Mouse (Mus musculus): ENCODE measurements at regions not wholly inside any gene's neighbourhood (a gene's known extent, or its start where the extent isn't known, plus 50 kb on each side); places are given as distances from the start of the nearest gene placed in this dataset.

DNA sequence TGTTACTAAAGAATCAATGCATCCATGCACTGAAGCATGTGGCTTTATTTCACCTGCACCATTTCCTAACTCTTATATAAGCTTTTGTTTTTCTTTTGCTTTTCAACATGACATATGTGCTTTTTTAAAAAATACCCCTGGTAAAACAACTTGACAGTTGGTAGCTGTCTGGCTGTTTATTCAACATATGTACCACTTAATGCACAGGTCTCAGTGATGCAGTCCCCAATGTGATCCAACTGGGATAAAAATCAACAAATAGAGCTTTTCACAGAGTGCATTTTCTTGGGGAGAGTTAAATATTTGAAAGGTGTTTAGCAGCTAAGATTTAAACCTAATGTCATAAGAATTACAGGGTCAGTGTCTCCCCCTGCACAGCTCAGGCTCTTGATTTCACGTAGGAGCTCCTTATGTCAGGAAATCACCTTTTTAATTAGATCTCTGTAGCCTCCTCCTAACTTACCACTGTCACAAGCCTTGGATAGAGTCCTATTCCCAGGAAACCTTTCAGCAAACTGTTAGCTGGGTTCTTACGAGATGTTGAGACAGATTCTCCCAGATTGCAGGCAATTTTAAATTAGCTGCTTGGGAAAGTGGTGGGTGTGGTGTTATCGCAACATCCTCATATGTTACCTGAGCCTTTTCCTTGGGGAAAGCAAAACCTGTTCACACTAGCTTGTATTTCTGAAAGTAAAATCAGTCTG lies 464.6 kb upstream of the Arrdc3 start:
- no peak for DNase-seq (ENCODE audit: inconsistent age in 2 of 2, low spot score in 1 of 2)

- DNase-seq (ENCODE audit: inconsistent age in 2 of 2, low spot score in 1 of 2): no peak
These were observed 462.8 kb upstream of the Arrdc3 start for GRCm38 (mm10) chr13:80420341-80420740.
